Mouse (Mus musculus) heart, adult 9 months (tissue): ENCODE measurements around the gene Tpbg.
"Not testable (repeated sequence)": the region's sequence is repeated elsewhere in the genome, so short reads cannot be mapped to it uniquely, and the experiment has no call there.

Experiments
- DNase-seq, 2 experiments: peaks; one replicate each; pipeline ENCODE4 v3.0.0; 2022; ENCODE audit warnings: low spot score in 2 of 2

The Tpbg gene

DNA sequence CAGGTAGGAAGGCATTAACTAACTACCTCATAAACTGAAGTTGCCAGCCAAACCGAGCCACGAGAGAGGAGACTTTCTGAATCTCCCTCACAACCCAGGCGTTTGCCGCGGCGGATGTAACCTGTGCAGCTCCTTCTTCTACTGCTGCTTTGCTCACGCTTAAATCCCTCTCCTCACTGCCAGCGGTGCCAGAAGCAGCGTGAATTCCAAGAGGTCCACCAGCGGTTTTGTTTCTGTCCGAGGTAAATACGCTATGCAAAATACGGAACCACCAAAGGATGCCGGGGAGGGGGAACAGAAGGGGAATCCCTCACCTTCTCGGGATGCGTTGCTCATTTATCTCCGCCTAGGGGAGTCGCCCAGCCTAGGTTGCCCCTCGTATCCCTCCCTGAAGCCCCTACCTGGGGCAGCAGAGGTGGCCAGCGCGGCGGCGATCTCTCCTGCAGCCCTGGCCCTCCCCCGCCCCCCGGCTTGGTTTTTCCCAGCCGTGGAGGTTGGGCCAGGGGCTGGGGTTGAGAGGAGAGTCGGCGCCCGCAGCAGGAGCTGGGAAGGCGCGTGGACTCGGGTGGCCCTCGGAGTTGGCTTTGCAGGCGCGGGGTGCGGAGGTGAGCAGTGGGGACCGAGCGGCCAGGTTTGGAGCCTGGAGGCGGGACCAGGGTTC lies at the start of gene Tpbg:
Tpbg (plus strand) TSS at position 30 of the 661 bp plus-strand sequence.
- peak; percentile 14 to 26 for DNase-seq

DNA sequence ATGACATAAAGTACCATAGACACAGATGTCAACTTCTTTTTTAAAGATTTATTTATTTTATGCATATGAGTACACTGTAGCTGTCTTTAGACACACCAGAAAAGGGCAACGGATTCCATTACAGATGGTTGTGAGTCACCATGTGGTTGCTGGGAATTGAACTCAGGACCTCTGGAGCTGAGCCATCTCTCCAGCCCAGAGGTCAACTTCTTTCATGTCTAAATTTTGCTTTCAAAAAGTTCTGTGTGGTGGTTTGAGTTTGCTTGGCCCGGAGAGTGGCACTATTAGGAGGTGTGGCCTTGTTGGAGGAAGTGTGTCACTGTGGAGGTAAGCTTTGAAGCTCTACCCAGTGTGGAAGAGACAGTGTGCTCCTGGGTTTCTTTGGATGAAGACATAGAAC lies 40.2 kb upstream of the Tpbg start:
- not testable (repeated sequence) for DNase-seq

DNA sequence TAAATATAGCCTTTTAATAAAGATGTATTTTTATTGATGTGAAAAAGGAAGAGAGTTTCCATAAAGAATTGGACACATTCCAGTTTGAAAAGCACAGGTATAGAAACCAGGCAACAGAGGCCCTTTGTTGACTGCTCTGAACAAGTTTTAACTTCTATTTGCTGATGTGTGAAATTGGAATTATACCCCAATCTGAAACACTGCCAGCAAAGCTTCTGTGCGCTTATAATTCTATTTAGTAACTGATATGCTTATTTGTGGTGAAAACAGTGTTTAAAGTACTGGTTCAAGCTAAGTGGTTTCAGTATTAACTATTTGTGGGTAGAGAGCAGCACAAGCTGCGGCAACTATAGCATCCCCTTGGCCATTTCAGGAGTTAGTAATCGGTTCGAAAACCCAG lies 39.6 kb upstream of the Tpbg start:
- DNase-seq: no peak

DNA sequence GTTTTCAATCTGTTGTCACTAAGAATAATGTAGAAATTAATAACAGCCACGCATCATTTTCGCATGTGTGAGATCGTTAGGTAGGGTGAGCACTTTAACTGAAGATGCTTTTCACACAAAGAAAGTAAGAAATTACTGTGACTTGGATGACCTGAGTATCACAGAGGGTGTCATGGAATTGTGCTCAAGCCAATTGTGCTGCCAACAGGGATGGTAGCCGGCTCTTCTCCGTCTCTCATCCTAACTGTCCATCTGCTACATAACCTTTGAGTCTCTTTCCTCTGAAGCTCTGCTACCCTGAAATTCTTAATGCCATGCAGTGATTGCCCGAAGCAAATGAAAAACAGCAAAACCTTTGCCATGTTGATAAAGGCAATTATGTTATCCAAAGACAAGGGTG lies 35.8 kb upstream of the Tpbg start:
- no peak for DNase-seq

DNA sequence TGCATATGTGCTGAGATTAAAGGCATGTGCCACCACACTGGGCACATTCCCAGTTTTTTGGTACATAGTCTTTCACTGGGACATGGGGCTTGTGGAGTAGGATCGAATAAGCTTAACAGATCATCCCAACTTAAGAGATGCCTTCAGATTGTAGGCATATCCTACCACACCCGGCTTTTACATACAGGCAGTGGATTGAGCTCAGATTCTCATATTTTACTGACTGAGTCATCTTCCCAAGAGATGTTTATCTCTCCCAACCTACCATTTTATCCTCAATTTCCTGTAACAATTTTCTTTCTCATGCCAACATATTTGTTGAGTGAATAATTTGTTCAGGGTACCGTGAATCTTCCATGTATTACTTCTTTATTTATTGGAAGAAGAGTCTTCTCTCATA lies 32.9 kb upstream of the Tpbg start:
- no peak for DNase-seq

DNA sequence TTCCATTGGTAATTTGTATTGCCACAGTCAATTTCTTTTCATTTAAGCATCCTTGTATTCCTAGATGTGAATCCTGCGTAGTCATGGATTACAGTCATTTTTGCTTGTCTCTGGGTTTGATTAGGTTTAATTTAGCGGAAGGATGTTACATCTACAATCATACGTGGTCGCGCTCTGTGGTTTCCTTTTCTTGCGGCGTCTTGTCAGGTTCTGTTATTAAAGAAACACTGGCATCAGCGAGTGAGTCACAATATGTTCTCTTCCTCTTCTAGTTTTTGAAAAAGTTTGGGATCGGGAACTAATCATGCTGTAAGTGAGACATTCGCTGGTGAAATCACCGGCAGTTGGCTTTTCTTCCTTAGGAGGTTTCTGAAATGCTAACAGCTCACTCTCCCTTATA lies 21.4 kb upstream of the Tpbg start:
- DNase-seq: no peak

DNA sequence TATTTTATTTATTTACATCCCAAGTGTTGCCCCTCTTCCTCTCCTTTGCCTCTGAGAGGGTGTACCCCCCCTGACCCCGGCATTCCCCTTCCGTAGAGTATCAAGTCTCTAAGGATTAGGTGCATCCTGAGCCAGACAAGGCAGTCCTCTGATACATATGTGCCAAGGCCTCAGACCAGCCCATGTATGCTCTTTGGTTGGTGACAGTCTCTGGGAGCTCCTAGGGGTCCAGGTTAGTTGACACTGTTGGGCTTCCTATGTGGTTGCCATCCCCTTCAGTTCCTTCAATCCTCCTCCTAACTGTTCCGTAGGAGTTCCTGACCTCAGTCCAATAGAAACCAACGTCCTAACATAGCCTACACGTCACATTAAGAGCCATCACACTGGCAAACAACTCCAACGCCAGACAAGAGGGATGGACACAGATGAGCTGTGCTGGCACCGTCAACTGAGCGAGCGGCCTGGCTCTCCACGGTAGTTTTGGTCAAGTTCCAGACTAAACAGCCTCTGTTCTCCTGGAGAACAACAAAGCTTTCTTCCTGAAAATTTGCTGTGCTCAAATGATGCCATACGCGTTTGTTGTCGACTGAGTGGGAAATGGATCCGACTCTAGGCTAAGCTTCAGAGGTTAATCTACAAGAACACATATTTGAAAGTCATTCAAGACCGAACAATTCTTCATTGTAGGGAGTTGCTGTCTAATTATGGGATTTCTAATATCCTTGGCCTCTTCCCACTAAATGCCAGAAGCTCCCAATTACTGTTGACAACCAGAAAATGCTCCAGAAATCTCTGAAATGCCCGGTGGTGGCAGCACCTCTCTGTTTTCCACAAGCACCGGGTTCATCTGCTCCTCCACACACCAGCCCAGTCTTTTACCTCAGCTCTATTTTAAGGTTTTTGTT lies 6.4 kb upstream of the Tpbg start:
- no peak for DNase-seq

DNA sequence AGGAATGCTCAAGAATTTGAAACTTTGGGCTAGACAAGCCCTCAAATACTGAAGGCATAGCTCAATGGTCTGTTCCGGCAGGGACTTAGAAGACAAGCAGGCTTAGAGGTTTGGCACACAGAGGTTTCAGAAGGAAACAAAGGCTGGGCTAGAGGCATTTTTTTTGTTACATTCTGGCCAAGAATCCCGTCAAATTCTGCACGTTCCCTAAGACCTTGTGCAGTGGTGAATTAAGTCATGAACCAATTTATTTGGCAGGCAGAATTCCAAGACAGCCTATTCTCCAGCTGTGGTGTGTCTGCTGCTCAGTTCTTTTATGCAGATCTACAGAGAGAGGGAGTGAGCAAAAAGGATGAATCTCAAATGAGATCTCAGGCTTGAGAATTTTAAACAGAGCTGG lies 2.6 kb upstream of the Tpbg start:
- DNase-seq: no peak

DNA sequence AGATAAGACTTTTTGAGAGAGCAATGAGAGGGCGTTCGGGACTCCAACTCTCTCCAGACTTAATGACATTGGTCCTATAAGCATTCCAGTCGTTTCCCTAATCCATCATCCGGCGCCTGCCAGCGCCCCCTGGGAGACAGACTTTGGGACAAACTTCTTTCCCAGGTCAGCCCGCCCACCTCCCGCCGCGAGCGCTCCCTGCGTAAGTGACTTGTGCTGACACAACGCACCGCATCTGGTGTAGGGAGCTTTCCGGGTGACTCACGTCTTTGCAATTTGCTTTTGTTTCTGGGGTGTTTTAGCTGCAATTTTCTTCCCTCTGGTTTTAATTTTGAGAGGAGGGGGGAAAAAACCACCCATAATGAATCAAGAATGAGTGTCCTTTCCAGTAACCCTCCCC lies 289 bp upstream of the Tpbg start:
- peak; percentile 25 to 44 for DNase-seq

DNA sequence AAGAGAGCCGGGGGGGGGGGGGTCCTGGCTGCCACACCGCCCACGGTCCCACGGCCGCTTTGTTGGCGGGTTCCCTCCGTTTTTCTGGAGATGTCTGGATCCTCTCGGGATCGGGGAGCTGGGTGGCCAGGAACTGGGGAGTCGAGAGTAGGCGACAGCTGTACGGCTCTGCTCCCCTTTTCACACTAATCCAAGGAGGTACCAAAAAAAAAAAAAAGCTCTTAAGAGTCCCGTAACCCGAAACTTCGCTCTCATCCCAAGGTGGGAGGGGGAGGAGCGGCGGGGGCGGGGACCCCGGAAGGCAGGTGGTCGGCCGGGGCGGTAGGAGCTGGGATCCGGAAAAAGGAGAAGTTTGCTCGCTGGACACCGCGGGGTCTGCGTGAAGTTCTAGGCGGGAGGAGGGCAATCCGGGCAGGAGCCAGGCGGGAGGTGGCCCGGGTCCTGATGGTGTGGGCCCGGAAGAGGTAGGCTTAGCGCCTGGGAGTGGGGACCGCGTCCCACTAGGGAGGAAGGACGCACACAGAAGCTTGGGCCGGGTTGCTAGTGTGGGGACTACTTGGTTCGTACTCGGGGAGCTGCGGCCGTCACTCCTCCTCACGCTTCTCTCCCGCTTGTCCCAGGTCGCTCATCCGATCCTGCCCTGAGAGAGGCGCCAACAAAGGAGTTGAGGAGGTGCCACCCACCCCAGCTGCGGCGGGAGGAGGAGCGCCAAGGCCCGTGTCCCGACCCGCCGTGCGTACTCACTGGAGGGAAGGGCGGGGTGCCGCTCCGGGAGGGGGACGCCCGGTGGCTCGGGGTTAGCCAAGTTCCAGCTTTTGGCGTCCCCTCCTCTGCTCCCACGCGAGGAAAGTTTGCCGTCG lies 1.1 kb downstream of the Tpbg start:
- DNase-seq: peak; percentile 35 to 49

DNA sequence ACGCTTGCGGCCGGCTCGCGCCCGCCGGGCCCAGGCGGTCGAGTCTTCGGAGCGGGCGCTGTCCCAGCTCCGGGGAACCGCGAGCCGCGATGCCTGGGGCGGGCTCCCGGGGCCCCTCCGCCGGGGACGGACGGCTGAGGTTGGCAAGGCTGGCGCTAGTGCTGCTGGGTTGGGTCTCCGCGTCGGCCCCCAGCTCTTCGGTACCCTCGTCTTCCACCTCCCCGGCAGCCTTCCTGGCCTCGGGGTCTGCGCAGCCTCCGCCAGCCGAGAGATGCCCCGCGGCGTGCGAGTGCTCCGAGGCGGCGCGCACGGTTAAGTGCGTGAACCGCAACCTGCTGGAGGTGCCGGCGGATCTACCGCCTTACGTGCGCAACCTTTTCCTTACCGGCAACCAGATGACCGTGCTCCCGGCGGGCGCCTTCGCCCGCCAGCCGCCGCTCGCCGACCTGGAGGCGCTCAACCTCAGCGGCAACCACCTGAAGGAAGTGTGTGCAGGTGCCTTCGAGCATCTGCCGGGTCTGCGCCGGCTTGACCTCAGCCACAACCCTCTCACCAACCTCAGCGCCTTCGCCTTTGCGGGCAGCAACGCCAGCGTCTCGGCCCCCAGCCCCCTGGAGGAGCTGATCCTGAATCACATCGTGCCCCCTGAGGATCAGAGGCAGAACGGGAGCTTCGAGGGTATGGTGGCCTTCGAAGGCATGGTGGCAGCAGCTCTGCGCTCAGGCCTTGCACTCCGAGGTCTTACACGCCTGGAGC lies 1.9 kb downstream of the Tpbg start:
- no peak for DNase-seq

DNA sequence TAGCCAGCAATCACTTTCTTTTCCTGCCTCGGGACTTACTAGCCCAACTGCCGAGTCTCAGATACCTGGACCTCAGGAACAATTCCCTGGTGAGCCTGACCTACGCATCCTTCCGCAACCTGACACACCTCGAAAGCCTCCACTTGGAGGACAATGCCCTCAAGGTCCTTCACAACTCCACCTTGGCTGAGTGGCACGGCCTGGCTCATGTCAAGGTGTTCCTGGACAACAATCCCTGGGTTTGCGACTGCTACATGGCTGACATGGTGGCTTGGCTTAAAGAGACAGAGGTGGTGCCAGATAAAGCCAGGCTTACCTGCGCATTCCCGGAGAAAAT lies 2.4 kb downstream of the Tpbg start:
- no peak for DNase-seq

DNA sequence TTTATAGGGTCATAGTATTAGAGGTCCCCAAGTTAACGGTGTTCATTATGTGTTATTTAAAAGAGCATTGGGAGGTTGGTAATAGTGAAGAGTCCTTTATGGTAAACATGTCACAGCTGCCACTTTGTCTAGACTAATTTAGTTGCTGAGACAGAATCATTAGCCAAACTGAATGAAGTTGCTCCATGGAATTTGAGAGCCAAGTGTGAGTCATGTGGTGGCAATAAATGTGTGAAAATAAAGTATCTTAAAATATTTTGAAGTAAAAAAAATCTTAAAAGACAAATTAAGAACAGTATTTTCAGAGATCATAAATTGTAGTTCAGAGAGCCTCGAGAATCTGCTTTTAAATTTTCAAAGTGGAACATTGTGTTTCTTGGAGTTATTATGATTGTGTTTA lies 4.0 kb downstream of the Tpbg start:
- no peak for DNase-seq

DNA sequence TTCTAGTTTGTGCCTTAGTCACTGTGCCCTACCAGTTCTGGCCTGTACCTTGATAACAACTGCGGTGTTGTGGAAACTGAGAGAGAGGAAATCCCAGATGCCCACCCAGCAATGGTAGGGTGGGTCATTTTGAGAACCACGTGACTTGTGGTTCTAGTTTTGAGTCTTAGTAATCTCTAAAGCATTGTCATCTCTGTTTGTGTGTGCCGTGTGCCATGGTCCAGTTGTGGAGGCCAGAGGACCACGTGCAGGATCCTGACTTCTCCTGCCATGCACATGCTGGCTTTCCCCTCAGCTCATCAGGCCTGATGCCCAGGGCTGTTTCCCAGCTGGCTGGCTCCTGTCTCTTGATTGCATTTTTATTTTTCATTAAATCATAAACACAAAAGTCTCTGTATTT lies 12.6 kb downstream of the Tpbg start:
- DNase-seq: no peak

DNA sequence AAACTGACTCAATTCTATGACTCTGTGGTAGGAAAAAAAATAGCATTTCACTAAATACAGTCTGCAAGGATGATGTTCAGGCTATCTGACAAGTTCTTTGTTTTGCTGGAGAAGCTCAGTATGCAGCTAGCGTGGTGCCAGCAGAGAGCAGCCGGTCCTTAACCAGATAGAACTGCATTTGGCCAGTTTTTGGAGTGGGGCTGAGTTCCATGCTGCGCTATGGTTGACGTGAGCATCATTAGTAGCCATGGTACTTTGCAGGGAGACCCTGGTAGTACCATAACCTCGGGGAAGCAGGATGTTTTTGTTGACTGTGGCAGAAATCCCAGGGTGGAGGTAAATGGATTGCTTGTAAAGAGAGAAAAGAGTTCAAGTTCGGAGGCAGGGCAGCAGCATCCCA lies 14.3 kb downstream of the Tpbg start:
- DNase-seq: no peak

DNA sequence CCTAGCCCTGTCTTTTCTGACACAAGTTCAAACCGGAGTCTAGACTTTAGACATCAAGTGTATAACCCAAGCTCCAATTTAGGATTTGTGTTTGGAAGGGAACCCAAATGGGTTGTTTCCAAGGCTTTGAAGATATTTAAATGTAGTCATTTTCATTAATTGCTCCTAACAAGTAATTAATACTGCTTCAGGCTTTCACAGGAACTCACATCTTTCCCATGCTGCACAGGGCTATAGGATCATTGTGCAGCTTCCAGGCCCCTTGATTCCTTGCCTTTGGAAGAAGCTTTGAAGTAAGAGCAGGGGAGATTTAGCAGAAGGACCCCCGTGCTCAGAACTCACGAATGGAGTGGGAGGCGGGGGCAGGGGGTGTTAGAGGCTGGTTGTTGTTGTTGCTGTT lies 18.9 kb downstream of the Tpbg start:
- DNase-seq: no peak

DNA sequence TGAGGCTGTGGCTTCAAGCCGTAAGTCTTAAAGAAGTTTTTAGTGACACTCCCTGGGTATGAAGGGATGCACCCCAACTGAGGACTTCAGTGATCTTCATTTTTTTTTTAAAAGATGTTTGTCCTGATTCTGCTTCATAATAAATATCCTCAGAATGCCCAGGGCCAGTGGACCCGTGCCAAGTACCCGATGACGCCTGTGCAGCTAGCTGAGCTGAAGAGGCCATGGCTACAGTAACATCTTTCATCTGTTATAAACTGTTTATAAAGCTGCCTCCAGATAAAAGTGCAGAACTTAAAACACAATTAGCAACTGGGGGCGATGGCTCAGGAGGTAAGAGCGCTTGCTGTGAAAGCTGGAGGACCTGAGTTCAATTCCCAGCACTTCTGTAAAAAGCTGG lies 20.4 kb downstream of the Tpbg start:
- no peak for DNase-seq

DNA sequence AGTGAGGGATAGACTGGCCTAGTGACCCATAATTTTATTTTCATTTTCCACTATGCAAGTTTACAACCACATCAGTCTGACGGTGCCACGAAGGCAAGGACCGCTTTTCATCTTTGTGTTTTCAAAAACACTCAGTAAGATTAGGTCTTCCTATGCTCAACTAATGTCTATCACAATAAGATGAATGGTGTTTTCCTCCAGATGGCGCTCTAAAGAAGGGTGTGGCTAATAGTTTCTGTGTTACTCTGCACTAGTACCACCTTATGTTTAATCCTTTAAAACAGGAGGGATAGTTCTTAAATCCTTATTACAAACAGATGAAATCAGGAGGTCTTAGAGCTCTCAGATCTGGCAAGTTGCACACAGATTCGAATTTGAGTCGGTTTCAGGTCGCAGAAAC lies 30.7 kb downstream of the Tpbg start:
- no peak for DNase-seq

DNA sequence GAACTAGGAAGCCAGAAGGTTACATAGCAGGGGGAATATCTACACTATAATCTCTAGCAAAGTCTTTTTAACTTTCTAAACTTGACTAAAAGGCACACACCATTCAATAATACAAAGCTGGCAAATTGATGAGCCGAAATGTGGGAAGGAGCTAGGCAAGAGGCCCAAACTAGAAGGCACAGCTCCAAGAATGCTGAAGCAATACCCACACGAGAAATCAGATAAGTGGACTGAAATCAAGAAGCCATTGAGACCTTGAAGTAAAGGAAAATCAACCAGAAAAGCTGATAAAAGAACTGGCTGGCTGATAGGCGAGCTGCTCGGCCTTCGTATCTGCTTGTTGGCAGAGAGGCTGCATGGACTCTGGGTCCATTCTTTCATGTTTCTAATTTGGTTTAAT lies 51.5 kb downstream of the Tpbg start:
- no peak for DNase-seq
